Mouse (Mus musculus): Measurements from ENCODE around the gene Ccdc85c. TPM values are rescaled to one million over a fixed set of nuclear protein-coding genes. Genes with fewer than 3 reads are reported as not detected.

Gene Ccdc85c
- polyA plus RNA-seq, 1 experiment from 2014 or later = 7.5 TPM

DNA sequence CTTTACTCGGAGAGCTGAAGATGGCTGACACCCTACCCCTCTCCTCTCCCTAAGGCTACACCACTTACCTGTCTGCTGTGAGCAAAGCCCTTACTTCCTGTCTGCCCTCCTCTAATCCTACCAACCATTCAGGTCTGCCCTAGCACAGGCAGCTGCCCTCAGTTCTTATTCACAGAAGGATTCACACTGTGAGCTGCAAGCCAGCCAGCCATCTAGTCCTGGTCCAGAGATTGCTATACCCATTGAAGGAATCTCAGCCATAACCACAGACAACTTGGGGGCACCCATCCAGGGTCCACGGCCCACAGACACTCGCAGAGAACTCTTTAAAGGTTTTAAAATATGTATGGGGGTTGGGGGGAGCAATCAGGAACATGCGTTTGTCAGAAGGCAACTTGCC lies 11.2 kb upstream of the Ccdc85c start:
- Histone ChIP-seq H3K27ac (ENCODE audit: low read depth, low read length) (no peak overlapping the region), H3K9ac (ENCODE audit: low read depth, low read length) (no peak overlapping the region), H3K4me1 (ENCODE audit: control insufficient read depth, insufficient read depth, low read depth, low read length) (peaks cover 11% of the 10 kb centered on the region), H3K9me3 (ENCODE audit: control insufficient read depth, low read length) (no peaks in the 10 kb centered on the region), H3K4me3 (ENCODE audit: low read length) (no peak overlapping the region), H3K36me3 (ENCODE audit: control insufficient read depth, insufficient read depth, low read length) (no peaks in the 10 kb centered on the region), H3K4me2 (ENCODE audit: low read length) (no peak overlapping the region), H3K27me3 (replicated peaks; ENCODE audit: control insufficient read depth, insufficient read depth, low read length) (no peaks in the 10 kb centered on the region)
- no peak for ATAC-seq
- 81% methylated on average over 4 of the region's 4 CpGs for WGBS

DNA sequence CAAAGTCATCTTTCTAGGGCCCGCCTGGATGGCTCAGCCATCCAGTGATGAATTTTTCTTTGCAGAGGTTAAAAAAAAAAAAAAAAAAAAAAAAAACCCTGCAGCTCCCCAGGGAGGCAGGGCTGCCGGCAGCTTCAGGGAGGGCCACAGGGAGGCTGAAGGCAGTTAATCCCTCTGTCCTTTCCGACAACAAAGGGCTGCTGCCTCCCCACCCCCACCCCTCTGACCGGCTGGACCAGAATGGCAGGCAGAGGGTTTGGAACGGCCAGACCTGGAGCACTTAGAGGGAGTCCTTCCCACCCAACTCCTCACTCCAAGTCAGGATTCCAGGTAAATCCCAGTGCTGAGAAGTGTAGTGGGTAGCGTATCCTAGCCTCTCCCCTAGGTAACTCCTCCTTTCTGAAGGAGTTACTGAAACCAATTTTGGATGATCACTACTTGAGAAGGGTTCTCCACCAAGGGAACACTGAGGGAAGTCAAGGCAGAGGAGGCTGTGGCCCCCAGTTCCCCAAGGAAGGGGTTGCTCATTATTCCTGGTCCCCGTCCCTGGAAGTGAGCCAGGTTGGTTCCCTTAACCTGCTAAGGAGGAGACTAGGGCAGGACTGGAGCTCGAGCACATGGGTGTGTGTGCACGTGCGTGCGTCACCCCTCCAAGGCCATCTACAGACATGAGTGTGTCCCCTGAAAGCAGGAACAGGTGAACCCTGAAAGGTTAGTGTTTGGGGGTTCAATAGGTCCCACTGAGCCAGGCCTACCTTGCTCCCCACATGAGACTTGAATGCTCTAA lies 10.2 kb upstream of the Ccdc85c start:
- no peaks in the 10 kb centered on the region for H3K36me3 ChIP-seq (ENCODE audit: control insufficient read depth, insufficient read depth, low read length)
- H3K27me3 ChIP-seq (replicated peaks; ENCODE audit: control insufficient read depth, insufficient read depth, low read length) = no peaks in the 10 kb centered on the region
- H3K9me3 ChIP-seq (ENCODE audit: control insufficient read depth, low read length) = no peaks in the 10 kb centered on the region
- 26% methylated on average over 11 of the region's 11 CpGs for WGBS
- H3K4me2 ChIP-seq (ENCODE audit: low read length) = peak overlapping the region; percentile 28
- peak overlapping the region; percentile 54 for H3K9ac ChIP-seq (ENCODE audit: low read depth, low read length)
- peaks cover 11% of the 10 kb centered on the region for H3K4me1 ChIP-seq (ENCODE audit: control insufficient read depth, insufficient read depth, low read depth, low read length)
- peak overlapping the region; percentile 34; the same call in 1 of the 2 replicates for H3K27ac ChIP-seq (ENCODE audit: low read depth, low read length)
- ATAC-seq = peak; percentile 16; the same call in 1 of the 2 replicates
- no peak overlapping the region for H3K4me3 ChIP-seq (ENCODE audit: low read length)

DNA sequence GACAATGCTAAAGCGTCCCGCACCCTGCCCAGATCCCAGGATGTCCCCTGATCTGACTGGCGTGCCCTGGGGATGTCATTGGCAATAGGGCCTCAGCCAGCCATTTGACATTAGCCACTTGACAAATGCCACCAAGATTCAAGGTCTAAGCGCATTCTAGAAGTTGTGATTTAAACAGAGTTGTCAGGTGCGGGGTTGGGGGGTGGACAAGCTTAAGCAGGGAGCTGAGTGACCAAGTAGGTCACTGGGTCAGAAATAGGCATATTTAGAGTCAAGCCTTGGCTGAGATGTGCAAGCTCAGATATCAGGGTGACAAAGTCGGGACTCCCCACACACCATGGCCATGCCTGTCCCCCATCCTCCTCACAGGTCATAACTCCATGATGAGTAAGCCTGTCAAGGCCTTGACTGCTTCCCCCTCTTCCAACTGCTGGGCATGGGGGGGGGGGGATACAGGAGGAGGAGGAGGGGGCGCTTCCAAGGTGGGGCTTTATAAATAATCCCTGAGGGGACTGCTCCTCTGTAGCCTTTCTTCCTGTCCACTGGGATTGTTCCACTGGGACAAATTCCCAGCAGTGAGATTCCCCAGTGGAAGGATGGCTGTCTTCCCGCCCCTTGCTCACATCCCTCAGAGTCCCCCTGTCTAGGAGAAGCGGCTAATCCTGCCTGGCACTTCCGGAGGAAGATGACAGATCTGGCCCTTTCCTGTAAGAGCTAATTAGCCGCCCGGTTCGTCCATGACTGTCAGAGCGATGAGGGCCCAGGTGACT lies 9.4 kb upstream of the Ccdc85c start:
- peak overlapping the region; percentile 54 for H3K9ac ChIP-seq (ENCODE audit: low read depth, low read length)
- H3K36me3 ChIP-seq (ENCODE audit: control insufficient read depth, insufficient read depth, low read length) = no peaks in the 10 kb centered on the region
- ATAC-seq = peak; percentile 54; the same call in 1 of the 2 replicates
- peaks cover 11% of the 10 kb centered on the region for H3K4me1 ChIP-seq (ENCODE audit: control insufficient read depth, insufficient read depth, low read depth, low read length)
- no peaks in the 10 kb centered on the region for H3K27me3 ChIP-seq (replicated peaks; ENCODE audit: control insufficient read depth, insufficient read depth, low read length)
- no peak overlapping the region; the same call in 1 of the 2 replicates for H3K27ac ChIP-seq (ENCODE audit: low read depth, low read length)
- H3K9me3 ChIP-seq (ENCODE audit: control insufficient read depth, low read length) = no peaks in the 10 kb centered on the region
- no peak overlapping the region for H3K4me2 ChIP-seq (ENCODE audit: low read length)
- WGBS = 40% methylated on average over 13 of the region's 14 CpGs
- H3K4me3 ChIP-seq (ENCODE audit: low read length) = no peak overlapping the region

DNA sequence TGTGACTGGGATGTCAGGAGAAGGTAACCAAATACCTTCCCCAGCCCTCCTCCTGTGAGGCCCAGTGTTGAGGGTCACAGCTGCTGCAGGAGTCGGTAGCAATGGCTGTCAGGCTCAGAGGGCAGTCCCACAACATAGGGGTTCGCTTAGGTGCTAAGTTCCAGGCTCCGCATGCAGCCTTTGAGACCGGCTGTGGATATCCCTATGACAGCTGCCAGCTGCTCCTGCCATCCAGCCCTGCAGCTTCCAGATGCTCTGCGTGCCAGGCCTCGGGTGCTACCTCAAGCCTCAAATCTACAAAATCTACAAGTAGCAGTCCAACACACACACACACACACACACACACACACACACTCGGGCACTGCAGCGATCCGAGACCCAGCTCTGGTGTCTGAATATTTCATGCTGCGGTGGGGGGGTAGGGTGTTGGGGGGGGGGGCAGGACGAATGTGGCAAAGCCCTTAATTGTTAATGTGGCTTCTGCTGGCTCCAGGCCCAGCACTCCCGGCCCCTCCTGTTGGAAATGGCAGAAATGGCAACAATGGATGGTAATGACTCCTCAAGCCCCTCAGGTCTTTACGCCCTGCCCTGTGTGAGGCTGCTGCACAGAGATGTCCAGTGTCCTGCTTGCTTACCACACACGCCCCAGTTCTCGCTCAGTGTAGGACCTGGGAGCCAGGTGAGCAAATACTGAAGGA lies 3.1 kb upstream of the Ccdc85c start:
- WGBS = 20% methylated on average over 15 of the region's 15 CpGs
- peak overlapping the region; percentile 9; the same call in 1 of the 2 replicates for H3K9ac ChIP-seq (ENCODE audit: low read depth, low read length)
- no peak overlapping the region for H3K4me3 ChIP-seq (ENCODE audit: low read length)

DNA sequence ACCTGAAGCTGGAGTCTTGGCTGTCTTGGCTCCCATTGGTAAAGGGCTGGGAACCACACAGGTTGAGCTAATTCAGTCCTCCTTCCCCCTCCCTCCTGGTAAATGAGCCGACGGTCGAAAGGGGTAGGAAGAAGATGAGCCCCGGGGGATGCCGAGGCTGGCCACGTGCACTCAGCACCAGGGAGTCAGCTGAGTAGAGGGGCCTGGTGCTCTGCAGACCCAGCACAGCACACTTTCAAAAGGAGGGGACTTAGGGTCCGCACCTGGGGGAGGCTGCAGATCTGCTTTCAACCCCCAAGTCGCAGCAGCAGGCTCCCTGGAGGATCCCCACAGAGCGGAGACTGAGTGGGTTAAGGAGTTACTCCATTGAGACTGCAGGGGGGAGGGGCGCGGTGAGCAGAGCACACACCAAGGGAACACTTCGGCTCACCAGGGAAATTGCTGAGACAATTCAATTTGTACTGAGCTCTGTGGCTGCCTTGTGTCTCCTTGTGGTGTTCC lies 2.2 kb upstream of the Ccdc85c start:
- Histone ChIP-seq H3K4me3 (ENCODE audit: low read length) (peak overlapping the region; percentile 90), H3K36me3 (ENCODE audit: control insufficient read depth, insufficient read depth, low read length) (no peaks in the 10 kb centered on the region), H3K9me3 (ENCODE audit: control insufficient read depth, low read length) (no peaks in the 10 kb centered on the region), H3K4me1 (ENCODE audit: control insufficient read depth, insufficient read depth, low read depth, low read length) (peaks cover 35% of the 10 kb centered on the region), H3K9ac (ENCODE audit: low read depth, low read length) (peak overlapping the region; percentile 53), H3K27ac (ENCODE audit: low read depth, low read length) (peak overlapping the region; percentile 78), H3K27me3 (replicated peaks; ENCODE audit: control insufficient read depth, insufficient read depth, low read length) (no peaks in the 10 kb centered on the region), H3K4me2 (ENCODE audit: low read length) (peak overlapping the region; percentile 71)
- WGBS = 0% methylated on average over 9 of the region's 12 CpGs
- no peak; the same call in 1 of the 2 replicates for ATAC-seq

More for the DNA sequence above, 3.1 kb upstream of the Ccdc85c start:
- peak overlapping the region; percentile 71 for H3K4me2 ChIP-seq (ENCODE audit: low read length)
- H3K27me3 ChIP-seq (replicated peaks; ENCODE audit: control insufficient read depth, insufficient read depth, low read length) = no peaks in the 10 kb centered on the region
- ATAC-seq = no peak
- H3K4me1 ChIP-seq (ENCODE audit: control insufficient read depth, insufficient read depth, low read depth, low read length) = peaks cover 25% of the 10 kb centered on the region
- H3K27ac ChIP-seq (ENCODE audit: low read depth, low read length) = peak overlapping the region; percentile 78; the same call in 1 of the 2 replicates
- H3K36me3 ChIP-seq (ENCODE audit: control insufficient read depth, insufficient read depth, low read length) = no peaks in the 10 kb centered on the region
- H3K9me3 ChIP-seq (ENCODE audit: control insufficient read depth, low read length) = no peaks in the 10 kb centered on the region

DNA sequence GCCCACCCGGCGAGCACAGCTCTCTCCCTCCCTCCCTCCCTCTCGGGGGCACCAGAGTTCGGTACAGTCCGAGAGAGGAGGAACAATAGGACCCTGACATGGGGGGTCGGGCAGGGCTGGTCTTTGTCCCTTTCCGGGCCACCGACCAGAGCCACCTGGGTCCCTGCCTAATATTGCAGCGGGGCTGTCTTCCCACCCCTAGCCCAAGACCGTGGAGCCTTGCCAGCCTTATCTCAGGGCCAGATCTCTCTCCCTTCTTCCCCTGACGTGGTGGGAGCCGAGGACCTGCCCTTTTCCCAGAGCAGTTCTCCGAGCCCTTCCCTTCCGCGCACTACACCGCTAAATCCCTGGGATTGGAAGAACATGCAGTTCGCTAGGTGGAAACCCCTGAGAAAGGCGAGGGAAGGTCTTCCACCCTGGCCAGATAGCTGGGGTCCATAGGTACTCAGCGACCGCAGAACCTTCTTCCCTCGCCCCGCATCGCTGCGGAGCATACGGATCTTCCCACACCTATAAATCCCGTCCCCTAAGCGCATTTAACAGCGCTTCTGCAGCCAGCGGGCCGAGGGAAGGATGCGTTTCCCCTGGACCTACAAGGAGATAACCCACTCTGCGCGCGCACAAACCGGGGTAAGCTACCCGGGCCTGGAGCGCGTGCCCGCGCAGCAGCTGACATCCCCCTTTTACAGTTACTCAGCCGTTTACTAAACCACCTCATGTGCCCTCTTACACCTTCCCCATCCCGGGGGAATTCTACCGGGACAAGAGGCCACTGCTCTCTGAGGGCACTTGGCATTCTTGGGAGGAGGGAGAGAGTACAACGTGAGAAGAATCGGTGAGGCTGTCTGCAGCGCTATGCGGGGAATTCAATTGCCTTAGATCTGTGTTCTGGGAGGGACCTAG lies 946 bp upstream of the Ccdc85c start:
- Histone ChIP-seq H3K4me3 (ENCODE audit: low read length) (peak overlapping the region; percentile 90), H3K36me3 (ENCODE audit: control insufficient read depth, insufficient read depth, low read length) (no peaks in the 10 kb centered on the region), H3K27ac (ENCODE audit: low read depth, low read length) (peak overlapping the region; percentile 94), H3K4me2 (ENCODE audit: low read length) (peak overlapping the region; percentile 71), H3K9ac (ENCODE audit: low read depth, low read length) (peak overlapping the region; percentile 80), H3K9me3 (ENCODE audit: control insufficient read depth, low read length) (no peaks in the 10 kb centered on the region), H3K27me3 (replicated peaks; ENCODE audit: control insufficient read depth, insufficient read depth, low read length) (no peaks in the 10 kb centered on the region), H3K4me1 (ENCODE audit: control insufficient read depth, insufficient read depth, low read depth, low read length) (peaks cover 47% of the 10 kb centered on the region)
- ATAC-seq = 0 out of 2 replicates have a peak, but pooled peaks have one; percentile 1
- 1% methylated on average over 44 of the region's 47 CpGs for WGBS

GRCm38 (mm10) chr12:108275508-108275890 lies 274 bp upstream of the Ccdc85c start:
- no peaks in the 10 kb centered on the region for H3K36me3 ChIP-seq (ENCODE audit: control insufficient read depth, insufficient read depth, low read length)
- H3K9me3 ChIP-seq (ENCODE audit: control insufficient read depth, low read length) = no peaks in the 10 kb centered on the region
- H3K27ac ChIP-seq (ENCODE audit: low read depth, low read length) = peak overlapping the region; percentile 94
- H3K4me2 ChIP-seq (ENCODE audit: low read length) = peak overlapping the region; percentile 71
- H3K4me3 ChIP-seq (ENCODE audit: low read length) = peak overlapping the region; percentile 90
- peaks cover 54% of the 10 kb centered on the region for H3K4me1 ChIP-seq (ENCODE audit: control insufficient read depth, insufficient read depth, low read depth, low read length)
- peak overlapping the region; percentile 91 for H3K9ac ChIP-seq (ENCODE audit: low read depth, low read length)
- no peaks in the 10 kb centered on the region for H3K27me3 ChIP-seq (replicated peaks; ENCODE audit: control insufficient read depth, insufficient read depth, low read length)
- peak; percentile 91 for ATAC-seq
- WGBS = 0% methylated on average over 34 of the region's 37 CpGs

DNA sequence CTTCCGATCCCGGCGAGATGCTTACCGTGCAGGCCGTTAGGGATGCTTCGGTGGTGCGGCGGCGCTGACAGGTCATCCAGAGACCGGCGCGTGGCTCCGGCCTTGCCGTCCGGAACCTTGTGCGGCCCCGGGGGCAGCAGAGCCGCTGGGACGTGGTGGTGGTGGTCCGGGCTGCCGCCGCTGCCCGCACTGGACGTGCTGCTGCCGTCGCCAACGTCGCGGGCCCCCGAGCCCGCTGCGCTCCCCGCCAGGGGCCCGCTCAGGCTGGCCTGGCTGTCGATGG lies 971 bp downstream of the Ccdc85c start:
- WGBS = under 1% methylated on average over 31 of the region's 35 CpGs
- H3K27me3 ChIP-seq (replicated peaks; ENCODE audit: control insufficient read depth, insufficient read depth, low read length) = no peaks in the 10 kb centered on the region
- H3K27ac ChIP-seq (ENCODE audit: low read depth, low read length) = peak overlapping the region; percentile 92
- ATAC-seq = no peak
- H3K4me3 ChIP-seq (ENCODE audit: low read length) = peak overlapping the region; percentile 90
- H3K9me3 ChIP-seq (ENCODE audit: control insufficient read depth, low read length) = no peaks in the 10 kb centered on the region
- peak overlapping the region; percentile 91 for H3K9ac ChIP-seq (ENCODE audit: low read depth, low read length)
- peaks cover 63% of the 10 kb centered on the region for H3K4me1 ChIP-seq (ENCODE audit: control insufficient read depth, insufficient read depth, low read depth, low read length)
- H3K4me2 ChIP-seq (ENCODE audit: low read length) = peak overlapping the region; percentile 61
- H3K36me3 ChIP-seq (ENCODE audit: control insufficient read depth, insufficient read depth, low read length) = no peaks in the 10 kb centered on the region
